Mouse (Mus musculus): Measurements from ENCODE around the gene Rptor. TPM values are rescaled to one million over a fixed set of nuclear protein-coding genes. Genes with fewer than 3 reads are reported as not detected.

The Rptor gene
- polyA plus RNA-seq, 1 experiment, result 35.2 TPM

DNA sequence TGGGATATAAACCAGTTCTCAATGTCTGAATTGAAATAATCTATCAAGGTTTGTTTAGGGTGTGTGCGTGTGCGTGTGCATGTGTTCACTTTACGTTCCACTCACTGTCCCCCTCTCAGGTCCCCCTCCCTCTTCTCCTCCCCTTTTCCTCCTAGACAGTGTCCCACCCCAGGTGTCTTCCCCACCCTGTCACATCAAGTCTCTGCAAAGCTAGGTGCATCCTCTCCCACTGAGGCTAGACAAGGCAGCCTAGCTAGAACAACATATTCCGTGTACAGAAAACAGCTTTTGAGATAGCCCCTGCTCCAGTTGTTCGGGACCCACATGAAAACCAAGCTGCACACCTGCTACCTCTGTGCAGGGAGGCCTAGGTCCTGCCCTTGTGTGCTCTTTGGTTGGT lies 245.5 kb downstream of the Rptor start:
- TF ChIP-seq POLR2A (IDR thresholded peaks at IDR 0.05; ENCODE audit: extremely low read depth, insufficient read depth, low read length) (no peak), CTCF (IDR thresholded peaks at IDR 0.05; ENCODE audit: extremely low read depth, insufficient read depth, low read length) (no peak)
- Histone ChIP-seq H3K4me3 (ENCODE audit: insufficient read depth, low read length) (no peak overlapping the region), H3K27ac (ENCODE audit: insufficient read depth, low read length) (no peak overlapping the region), H3K4me1 (ENCODE audit: control insufficient read depth, insufficient read depth, low read length) (0 out of 2 replicates have a peak, but pooled peaks cover 1% of the 10 kb centered on the region)

DNA sequence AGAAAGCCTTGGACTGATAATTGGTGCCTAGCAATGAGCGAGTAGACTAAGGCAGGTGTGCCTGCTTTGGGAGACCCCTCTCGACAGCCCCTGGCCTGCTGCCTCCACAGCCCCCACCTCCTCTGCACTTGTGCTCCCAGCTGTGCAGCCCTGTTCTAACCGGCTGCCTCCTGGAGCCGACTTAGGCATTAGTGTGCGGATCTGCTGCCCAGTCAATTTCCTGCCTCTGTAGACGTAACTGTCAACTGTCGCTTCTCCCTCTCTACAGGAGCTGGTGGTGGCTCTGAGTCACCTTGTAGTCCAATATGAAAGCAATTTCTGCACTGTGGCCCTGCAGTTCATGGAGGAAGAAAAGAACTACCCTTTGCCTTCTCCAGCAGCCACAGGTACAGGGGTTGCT lies 253.3 kb downstream of the Rptor start:
- no peak overlapping the region for H3K4me3 ChIP-seq (ENCODE audit: insufficient read depth, low read length)
- peaks cover 5% of the 10 kb centered on the region for H3K4me1 ChIP-seq (ENCODE audit: control insufficient read depth, insufficient read depth, low read length)
- H3K27ac ChIP-seq (ENCODE audit: insufficient read depth, low read length), result no peak overlapping the region
- TF ChIP-seq CTCF (IDR thresholded peaks at IDR 0.05; ENCODE audit: extremely low read depth, insufficient read depth, low read length), result no peak

DNA sequence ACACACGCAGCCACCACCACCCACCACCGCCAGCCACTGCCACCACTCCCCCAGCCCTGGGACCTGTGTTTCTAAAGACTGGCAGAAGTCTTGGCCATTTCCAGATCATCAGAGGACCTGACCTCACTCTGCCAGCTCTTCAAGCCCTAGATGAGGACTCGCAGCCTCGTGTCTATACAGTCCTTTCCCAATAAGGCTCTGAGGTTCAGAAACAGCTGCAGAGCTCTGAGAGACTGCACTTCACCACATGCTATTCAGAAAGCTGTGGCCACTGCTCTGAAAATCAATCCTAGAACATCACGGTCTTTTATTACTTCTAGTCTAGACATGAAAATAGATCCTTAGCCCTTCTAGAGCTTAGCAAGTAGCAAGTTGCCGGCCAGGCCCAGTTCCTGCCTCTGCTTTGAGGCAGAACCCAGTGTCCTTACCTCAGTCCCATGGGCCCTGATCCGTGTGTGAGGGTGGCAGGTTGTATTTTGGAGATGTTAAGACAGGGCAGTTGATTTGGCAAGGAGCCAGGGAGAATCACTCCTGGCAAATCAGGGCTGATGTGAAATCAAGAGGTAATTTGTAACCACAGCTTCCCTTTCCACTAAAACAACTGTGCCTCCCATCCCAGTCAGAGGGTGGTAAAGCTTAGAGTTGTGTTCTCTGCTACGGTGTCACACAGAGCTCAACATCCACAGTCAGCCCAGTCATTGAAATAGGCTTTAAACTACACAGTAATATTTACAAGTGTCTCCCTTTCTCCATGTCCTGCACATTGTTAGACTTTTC lies 260.0 kb downstream of the Rptor start:
- no peak for TF ChIP-seq POLR2A (IDR thresholded peaks at IDR 0.05; ENCODE audit: extremely low read depth, insufficient read depth, low read length)
- TF ChIP-seq CTCF (IDR thresholded peaks at IDR 0.05; ENCODE audit: extremely low read depth, insufficient read depth, low read length), result no peak
- H3K4me3 ChIP-seq (ENCODE audit: insufficient read depth, low read length), result no peak overlapping the region
- H3K27ac ChIP-seq (ENCODE audit: insufficient read depth, low read length), result no peak overlapping the region
- peaks cover 14% of the 10 kb centered on the region for H3K4me1 ChIP-seq (ENCODE audit: control insufficient read depth, insufficient read depth, low read length)

DNA sequence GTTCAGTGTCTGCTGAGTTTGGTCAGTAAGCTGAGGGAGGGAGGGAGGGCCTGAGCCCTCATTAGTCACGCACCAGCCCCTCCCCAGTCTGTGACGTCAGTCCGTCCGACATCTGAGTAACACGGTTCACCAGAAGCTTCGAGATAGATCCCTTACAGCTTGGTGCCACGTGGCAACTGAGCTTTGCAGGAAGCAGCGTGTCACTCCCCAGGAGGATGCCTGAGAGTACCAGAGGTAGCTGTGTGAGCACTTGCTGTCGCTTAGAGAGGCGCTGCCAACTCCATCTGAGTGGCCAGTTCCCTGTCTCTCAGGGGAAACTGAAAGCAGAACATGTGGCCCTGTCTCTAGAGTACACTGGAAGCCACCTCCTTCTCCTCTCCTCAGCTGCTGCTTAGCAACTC lies 260.7 kb downstream of the Rptor start:
- TF ChIP-seq CTCF (IDR thresholded peaks at IDR 0.05; ENCODE audit: extremely low read depth, insufficient read depth, low read length) (no peak), POLR2A (IDR thresholded peaks at IDR 0.05; ENCODE audit: extremely low read depth, insufficient read depth, low read length) (no peak)
- H3K4me3 ChIP-seq (ENCODE audit: insufficient read depth, low read length), result no peak overlapping the region
- no peak overlapping the region for H3K27ac ChIP-seq (ENCODE audit: insufficient read depth, low read length)
- H3K4me1 ChIP-seq (ENCODE audit: control insufficient read depth, insufficient read depth, low read length), result peaks cover 14% of the 10 kb centered on the region

DNA sequence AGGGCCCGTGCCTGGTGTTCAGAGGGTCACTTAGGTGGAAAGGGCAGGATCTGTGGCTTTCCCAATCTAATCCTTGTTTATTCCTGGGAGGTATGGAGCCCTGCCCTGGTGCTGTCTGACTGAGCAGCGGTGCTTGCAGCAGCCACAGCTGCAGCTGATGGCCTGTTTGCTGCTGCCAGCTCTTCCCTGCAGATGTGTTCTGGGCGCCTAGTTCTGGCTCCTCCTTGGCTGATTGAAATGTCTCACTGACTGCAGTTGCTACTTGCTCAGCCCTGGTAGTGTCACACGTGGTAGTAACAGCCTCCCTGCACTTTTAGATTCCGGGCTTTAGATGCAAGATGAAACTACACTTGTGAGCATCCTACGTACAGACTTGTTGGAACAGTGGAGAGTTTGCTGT lies 264.1 kb downstream of the Rptor start:
- H3K27ac ChIP-seq (ENCODE audit: insufficient read depth, low read length), result no peak overlapping the region
- H3K4me3 ChIP-seq (ENCODE audit: insufficient read depth, low read length), result no peak overlapping the region
- TF ChIP-seq POLR2A (IDR thresholded peaks at IDR 0.05; ENCODE audit: extremely low read depth, insufficient read depth, low read length) (no peak), CTCF (IDR thresholded peaks at IDR 0.05; ENCODE audit: extremely low read depth, insufficient read depth, low read length) (no peak)
- H3K4me1 ChIP-seq (ENCODE audit: control insufficient read depth, insufficient read depth, low read length), result peaks cover 11% of the 10 kb centered on the region

DNA sequence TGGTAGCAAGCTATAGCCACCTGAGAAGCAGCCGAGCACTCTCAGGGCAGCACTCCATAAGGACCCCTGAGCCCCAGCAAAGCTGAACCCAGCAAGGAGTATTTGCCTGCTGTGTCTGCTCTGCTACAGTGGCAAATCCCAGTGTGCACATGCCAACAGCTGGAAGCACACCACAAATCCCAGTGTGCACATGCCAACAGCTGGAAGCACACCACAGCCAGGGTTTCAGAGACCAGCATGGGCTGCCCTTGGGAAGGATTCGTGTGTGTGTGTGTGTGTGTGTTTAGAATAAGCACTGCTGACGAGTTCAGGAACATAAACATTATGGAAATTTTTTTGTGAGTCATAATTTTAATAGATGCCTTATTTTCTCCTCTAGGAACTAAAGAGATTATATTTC lies 265.4 kb downstream of the Rptor start:
- H3K4me1 ChIP-seq (ENCODE audit: control insufficient read depth, insufficient read depth, low read length), result peaks cover 7% of the 10 kb centered on the region; the same call in 1 of the 2 replicates
- TF ChIP-seq POLR2A (IDR thresholded peaks at IDR 0.05; ENCODE audit: extremely low read depth, insufficient read depth, low read length), result no peak
- TF ChIP-seq CTCF (IDR thresholded peaks at IDR 0.05; ENCODE audit: extremely low read depth, insufficient read depth, low read length), result no peak
- no peak overlapping the region for H3K27ac ChIP-seq (ENCODE audit: insufficient read depth, low read length)
- no peak overlapping the region for H3K4me3 ChIP-seq (ENCODE audit: insufficient read depth, low read length)

DNA sequence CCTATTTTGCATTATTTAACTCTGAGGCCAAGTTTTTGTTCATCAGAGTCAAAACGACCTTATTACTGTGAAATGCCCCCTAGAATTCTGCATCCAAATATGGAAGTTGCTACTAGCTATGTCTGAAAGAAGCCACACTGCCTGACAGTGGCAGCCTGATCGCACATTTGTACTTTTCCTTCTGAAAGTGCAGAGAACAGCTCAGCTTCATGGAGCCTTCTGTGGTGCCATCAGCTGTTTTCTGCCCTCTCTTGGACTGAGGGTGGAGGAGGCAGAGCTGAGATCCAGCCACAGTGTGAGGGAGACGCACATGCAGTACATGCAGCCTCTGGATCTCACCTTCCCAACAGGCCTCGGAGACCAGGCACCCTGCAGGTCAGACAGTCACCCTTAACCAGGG lies 265.9 kb downstream of the Rptor start:
- TF ChIP-seq POLR2A (IDR thresholded peaks at IDR 0.05; ENCODE audit: extremely low read depth, insufficient read depth, low read length), result no peak
- TF ChIP-seq CTCF (IDR thresholded peaks at IDR 0.05; ENCODE audit: extremely low read depth, insufficient read depth, low read length), result no peak
- Histone ChIP-seq H3K4me3 (ENCODE audit: insufficient read depth, low read length) (no peak overlapping the region), H3K27ac (ENCODE audit: insufficient read depth, low read length) (no peak overlapping the region), H3K4me1 (ENCODE audit: control insufficient read depth, insufficient read depth, low read length) (peaks cover 4% of the 10 kb centered on the region; the same call in 1 of the 2 replicates)

DNA sequence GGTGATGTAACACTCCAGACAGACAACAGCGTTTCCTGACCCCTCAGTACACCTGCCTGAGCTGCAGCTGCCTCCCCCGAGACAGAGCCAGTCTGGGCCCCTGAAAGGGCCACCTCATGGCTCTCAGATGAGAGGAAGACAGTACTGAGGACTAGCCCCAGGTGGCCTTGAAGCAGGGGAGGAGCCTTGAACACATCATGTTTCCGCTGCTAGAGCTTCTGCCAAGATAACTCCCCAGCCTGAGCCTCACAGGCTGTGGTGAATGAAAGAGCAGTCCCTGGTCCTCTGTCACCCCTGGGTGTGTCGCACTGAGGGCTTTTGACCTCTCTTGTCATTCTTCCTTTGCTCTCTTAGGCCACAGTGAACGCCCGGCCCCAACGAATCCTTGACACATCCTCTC lies 268.4 kb downstream of the Rptor start:
- Histone ChIP-seq H3K4me3 (ENCODE audit: insufficient read depth, low read length) (no peak overlapping the region), H3K27ac (ENCODE audit: insufficient read depth, low read length) (no peak overlapping the region), H3K4me1 (ENCODE audit: control insufficient read depth, insufficient read depth, low read length) (peaks cover 2% of the 10 kb centered on the region; the same call in 1 of the 2 replicates)
- no peak for TF ChIP-seq CTCF (IDR thresholded peaks at IDR 0.05; ENCODE audit: extremely low read depth, insufficient read depth, low read length)
- no peak for TF ChIP-seq POLR2A (IDR thresholded peaks at IDR 0.05; ENCODE audit: extremely low read depth, insufficient read depth, low read length)

DNA sequence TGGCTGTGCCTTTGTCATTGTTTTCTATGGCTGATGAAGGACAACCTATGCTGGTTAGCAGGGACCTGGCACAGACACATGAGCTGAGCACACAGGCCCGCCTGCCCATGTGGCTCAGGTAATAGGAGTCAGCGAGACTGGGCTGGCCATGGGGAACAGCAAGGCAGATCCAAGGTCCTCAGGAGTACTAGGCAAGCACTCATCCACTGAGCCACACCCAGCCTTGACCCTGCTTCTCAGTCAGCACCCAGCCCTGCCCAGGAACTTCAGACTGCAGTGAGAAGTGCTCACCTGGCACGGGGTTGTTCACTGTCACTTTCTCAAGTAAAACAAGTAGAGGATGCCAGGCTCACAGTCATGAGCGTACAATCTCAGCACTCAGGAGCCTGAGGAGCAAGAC lies 270.9 kb downstream of the Rptor start:
- H3K4me1 ChIP-seq (ENCODE audit: control insufficient read depth, insufficient read depth, low read length), result peaks cover 2% of the 10 kb centered on the region; the same call in 1 of the 2 replicates
- H3K4me3 ChIP-seq (ENCODE audit: insufficient read depth, low read length), result no peak overlapping the region
- TF ChIP-seq CTCF (IDR thresholded peaks at IDR 0.05; ENCODE audit: extremely low read depth, insufficient read depth, low read length), result no peak
- no peak for TF ChIP-seq POLR2A (IDR thresholded peaks at IDR 0.05; ENCODE audit: extremely low read depth, insufficient read depth, low read length)
- H3K27ac ChIP-seq (ENCODE audit: insufficient read depth, low read length), result no peak overlapping the region

DNA sequence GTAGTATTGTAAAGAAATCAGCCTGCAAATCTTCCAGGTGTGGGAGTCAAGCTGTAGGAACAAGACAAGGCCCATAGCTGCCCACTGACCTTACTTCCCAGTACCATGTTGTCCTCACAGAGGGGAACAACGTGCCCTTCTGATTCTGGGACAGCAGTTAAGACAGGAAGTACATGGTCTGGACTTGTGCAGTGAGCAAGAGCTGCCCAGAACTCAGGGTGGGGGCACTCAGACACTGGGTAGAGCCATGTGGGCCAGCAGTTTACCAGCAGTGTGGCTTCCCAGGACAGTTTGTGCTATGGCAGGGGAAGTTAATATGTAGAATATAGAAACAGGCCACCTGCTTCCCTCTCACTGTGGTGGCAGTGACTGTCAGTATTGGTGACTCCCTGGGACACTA lies 272.1 kb downstream of the Rptor start:
- H3K4me3 ChIP-seq (ENCODE audit: insufficient read depth, low read length), result no peak overlapping the region
- H3K4me1 ChIP-seq (ENCODE audit: control insufficient read depth, insufficient read depth, low read length), result no peaks in the 10 kb centered on the region
- no peak for TF ChIP-seq CTCF (IDR thresholded peaks at IDR 0.05; ENCODE audit: extremely low read depth, insufficient read depth, low read length)
- TF ChIP-seq POLR2A (IDR thresholded peaks at IDR 0.05; ENCODE audit: extremely low read depth, insufficient read depth, low read length), result no peak
- H3K27ac ChIP-seq (ENCODE audit: insufficient read depth, low read length), result no peak overlapping the region
